Mouse (Mus musculus) intestine, embryonic 14.5 days (tissue): Measurements from ENCODE around the gene Ypel3. TPM values are rescaled to one million over a fixed set of nuclear protein-coding genes. Genes with fewer than 3 reads are reported as not detected.

Source experiments
- ATAC-seq: fragments of 200-750 bp; cut with Nextera tagmentation; replicated peaks from 2 replicates; pipeline ENCODE4 v1.8.0; 2017; ENCODE audit warnings: low read depth, moderate number of reproducible peaks, moderate TSS enrichment, moderate library complexity; ENCODE audit not compliant: low FRiP score, low TSS enrichment
- DNase-seq: peaks from one replicate; pipeline ENCODE4 v3.0.0-alpha.2; 2018; ENCODE audit warnings: low spot score
- H3K27ac ChIP-seq: fragments of 300-500 bp; sonication (generic); 2 replicates; pipeline ENCODE4 v1.5.1; 2014; ENCODE audit warnings: low read depth, mild to moderate bottlenecking, control low read depth
- H3K27me3 ChIP-seq: fragments of 300-500 bp; sonication (generic); replicated peaks from 2 replicates; pipeline ENCODE4 v1.6.1; 2014; ENCODE audit warnings: low read length, control low read depth; ENCODE audit not compliant: control insufficient read depth, insufficient read depth
- H3K36me3 ChIP-seq: fragments of 300-500 bp; sonication (generic); 2 replicates; pipeline ENCODE4 v1.6.1; 2014; ENCODE audit warnings: low read length, control low read depth; ENCODE audit not compliant: control insufficient read depth, insufficient read depth
- H3K4me1 ChIP-seq: fragments of 300-500 bp; sonication (generic); replicated peaks from 2 replicates; pipeline ENCODE4 v1.6.1; 2014; ENCODE audit warnings: low read length, control low read depth, mixed read lengths; ENCODE audit not compliant: control insufficient read depth, insufficient read depth
- H3K4me2 ChIP-seq: fragments of 300-500 bp; sonication (generic); 2 replicates; pipeline ENCODE4 v1.6.1; 2014; ENCODE audit warnings: low read length
- H3K4me3 ChIP-seq: fragments of 300-500 bp; sonication (generic); 2 replicates; pipeline ENCODE4 v1.5.1; 2014; ENCODE audit warnings: low read depth, low read length, control low read depth, mixed read lengths
- H3K9ac ChIP-seq: fragments of 300-500 bp; sonication (generic); 2 replicates; pipeline ENCODE4 v1.6.1; 2014; ENCODE audit warnings: mild to moderate bottlenecking, low read length
- H3K9me3 ChIP-seq: fragments of 300-500 bp; sonication (generic); 2 replicates; pipeline ENCODE4 v1.6.1; 2016; ENCODE audit warnings: low read length, control low read depth; ENCODE audit not compliant: control insufficient read depth
- WGBS: fragments of 180-500 bp; shearing (Covaris S2); extraction: QIAGEN DNeasy Blood & Tissue Kit; methylation state at CpG from one replicate; pipeline ENCODE4 v1.1.7; 2014; 5-methylcytosine and 5-hydroxymethylcytosine counted together
- polyA plus RNA-seq: library from polyadenylated mRNA; unstranded; fragments of >200 nt; fragmentation: Nextera tagmentation; extraction: Ambion mirVana; gene quantifications from 2 replicates; pipeline ENCODE4 v1.2.1, GENCODE M21; 2014

Gene Ypel3
- polyA plus RNA-seq, 1 experiment from 2014 or later: 105 TPM

DNA sequence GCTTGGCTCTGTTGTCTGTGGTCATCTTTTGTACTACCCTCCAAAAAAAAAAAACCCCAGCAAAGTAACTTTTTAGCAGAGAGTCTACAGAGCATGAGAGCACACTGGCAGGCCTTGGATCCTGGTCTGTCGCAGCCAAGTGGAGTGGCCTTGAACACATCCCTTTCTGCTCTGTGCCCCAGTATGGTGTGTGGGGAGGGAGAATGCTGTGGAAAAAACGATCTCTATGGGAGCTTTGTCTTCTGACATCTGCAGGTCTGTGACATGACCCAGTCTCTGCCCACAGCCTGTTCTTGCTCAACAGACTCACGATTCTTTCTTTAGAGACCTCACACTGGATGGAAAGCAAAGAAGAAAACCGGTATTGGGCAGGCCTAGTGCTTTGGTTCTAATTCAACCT is 15.8 kb upstream of the Ypel3 start:
- WGBS: 41% methylated on average over 4 of the region's 4 CpGs
- no peak for ATAC-seq
- DNase-seq: no peak
- H3K9ac ChIP-seq: peak overlapping the region; percentile 84; the same call in 1 of the 2 replicates
- H3K27me3 ChIP-seq: no peaks in the 10 kb centered on the region
- H3K36me3 ChIP-seq: peaks cover 40% of the 10 kb centered on the region
- peak overlapping the region; percentile 96 for H3K27ac ChIP-seq
- no peaks in the 10 kb centered on the region for H3K9me3 ChIP-seq
- H3K4me3 ChIP-seq: peak overlapping the region; percentile 80
- H3K4me2 ChIP-seq: peak overlapping the region; percentile 94
- H3K4me1 ChIP-seq: peaks cover 24% of the 10 kb centered on the region

DNA sequence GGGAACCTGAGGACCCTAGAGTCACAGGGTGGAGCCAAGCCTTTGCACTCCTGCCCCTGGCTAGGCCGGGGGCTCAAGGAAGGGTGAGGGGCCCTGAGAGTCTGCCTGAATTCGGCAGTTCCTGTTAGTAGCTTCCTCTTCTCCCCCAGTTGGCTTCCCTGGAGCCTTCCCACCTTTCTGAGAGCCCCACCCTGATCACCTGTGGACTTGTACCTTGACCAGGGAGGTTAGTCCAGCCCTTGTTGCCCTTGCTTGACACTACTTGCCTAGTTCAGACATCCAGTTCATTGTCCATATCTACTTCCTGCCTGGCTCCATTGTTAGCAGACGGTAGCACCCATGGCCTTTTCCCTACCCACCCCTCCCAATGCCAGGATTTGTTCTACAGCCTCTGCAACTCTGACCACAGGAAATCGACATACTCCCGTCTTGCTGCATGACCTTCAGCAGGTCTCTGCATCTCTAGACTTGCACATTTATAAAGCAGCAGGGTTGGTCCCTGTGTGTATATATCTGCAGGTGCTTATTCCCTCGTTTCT is 15.2 kb upstream of the Ypel3 start:
- peak overlapping the region; percentile 94 for H3K4me2 ChIP-seq
- WGBS: 51% methylated on average over 6 of the region's 6 CpGs
- no peaks in the 10 kb centered on the region for H3K9me3 ChIP-seq
- peaks cover 24% of the 10 kb centered on the region for H3K4me1 ChIP-seq
- DNase-seq (no peak), ATAC-seq (no peak)
- peak overlapping the region; percentile 96 for H3K27ac ChIP-seq
- H3K4me3 ChIP-seq: no peak overlapping the region
- no peaks in the 10 kb centered on the region for H3K27me3 ChIP-seq
- H3K36me3 ChIP-seq: peaks cover 45% of the 10 kb centered on the region
- H3K9ac ChIP-seq: no peak overlapping the region

DNA sequence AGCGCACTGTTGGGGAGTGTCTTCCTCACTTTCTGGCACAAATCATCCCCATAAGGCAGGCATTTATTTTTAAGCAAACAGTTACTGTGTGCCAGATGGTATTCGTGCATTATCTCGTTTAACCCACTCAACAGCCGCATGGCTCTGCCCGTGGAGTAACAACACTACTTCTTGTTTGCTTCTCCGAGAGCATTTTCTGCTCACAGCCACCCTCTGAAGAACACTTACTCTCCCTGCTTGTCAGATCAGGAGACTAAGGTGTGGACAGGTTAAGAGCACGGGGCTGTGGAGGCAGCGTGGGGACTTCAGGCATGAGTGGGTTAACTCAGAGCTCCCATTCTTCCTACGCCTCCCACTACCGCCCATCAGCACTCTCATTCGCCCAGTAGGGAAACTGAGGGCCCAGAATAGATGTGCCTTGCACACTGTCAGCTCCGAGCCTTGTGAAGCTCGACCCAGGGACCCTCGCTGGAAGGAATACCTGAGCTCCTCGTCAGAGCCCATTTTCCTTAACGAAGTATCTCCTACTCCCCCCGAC is 14.2 kb upstream of the Ypel3 start:
- H3K27me3 ChIP-seq: no peaks in the 10 kb centered on the region
- DNase-seq (no peak), ATAC-seq (no peak)
- H3K9ac ChIP-seq: 0 out of 2 replicates have a peak overlapping the region, but pooled peaks have one; percentile 2
- 51% methylated on average over 17 of the region's 17 CpGs for whole genome bisulfite sequencing
- peaks cover 54% of the 10 kb centered on the region for H3K36me3 ChIP-seq
- H3K4me2 ChIP-seq: no peak overlapping the region; the same call in 1 of the 2 replicates
- no peaks in the 10 kb centered on the region for H3K9me3 ChIP-seq
- H3K4me1 ChIP-seq: peaks cover 24% of the 10 kb centered on the region
- H3K4me3 ChIP-seq: no peak overlapping the region
- peak overlapping the region; percentile 22; the same call in 1 of the 2 replicates for H3K27ac ChIP-seq

DNA sequence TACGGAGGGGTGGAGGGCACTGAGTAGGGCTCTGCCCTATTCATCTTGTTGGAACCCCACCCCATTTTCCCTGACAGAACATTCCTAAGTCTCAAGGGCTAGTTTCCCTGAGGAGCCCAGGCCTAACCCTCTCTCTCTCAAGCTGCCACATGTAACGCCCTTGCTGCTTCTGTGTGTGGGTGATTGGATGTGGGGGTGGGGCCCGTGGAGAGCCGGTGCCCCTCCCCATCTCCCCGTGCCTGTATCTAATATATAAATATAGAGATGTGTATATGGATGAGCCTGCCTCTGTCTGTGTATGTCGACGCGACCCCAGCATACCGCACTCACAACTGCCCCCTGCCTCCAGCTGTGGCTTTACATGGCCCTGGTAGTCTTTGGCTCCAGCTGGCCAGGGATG is 11.2 kb upstream of the Ypel3 start:
- Histone ChIP-seq H3K36me3 (peaks cover 84% of the 10 kb centered on the region), H3K4me2 (no peak overlapping the region), H3K27me3 (no peaks in the 10 kb centered on the region), H3K9ac (no peak overlapping the region), H3K4me3 (no peak overlapping the region), H3K4me1 (peaks cover 23% of the 10 kb centered on the region), H3K9me3 (no peaks in the 10 kb centered on the region), H3K27ac (no peak overlapping the region)
- WGBS: 75% methylated on average over 9 of the region's 9 CpGs
- ATAC-seq (no peak), DNase-seq (no peak)

DNA sequence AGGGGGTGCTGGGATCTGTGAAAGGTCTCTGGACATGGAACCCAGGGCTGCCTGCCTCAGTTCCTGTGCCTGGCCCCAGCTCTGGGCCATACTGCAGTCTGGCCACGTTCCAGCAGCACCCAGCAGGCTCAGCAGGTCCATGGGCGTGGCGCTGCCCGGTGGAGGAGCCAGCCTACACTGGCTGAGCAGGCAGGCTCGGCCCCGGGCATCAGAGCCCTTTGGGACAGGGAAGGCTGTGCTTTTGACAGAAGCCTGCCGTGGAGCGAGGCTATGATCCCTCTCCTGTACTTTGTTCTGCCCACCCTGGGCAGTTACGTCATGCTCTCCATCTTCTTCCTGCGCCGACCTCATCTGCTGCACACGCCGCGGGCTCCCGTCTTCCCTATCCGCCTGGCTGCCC is 10.6 kb upstream of the Ypel3 start, which contains the start of gene Gdpd3:
TSS of gene Gdpd3 (plus strand) at position 134 of the 400 bp plus-strand sequence.
- H3K9ac ChIP-seq: no peak within 1 kb of the TSS
- no peaks in the 10 kb centered on the region for H3K9me3 ChIP-seq
- ATAC-seq: no peak
- no peak within 1 kb of the TSS for H3K27ac ChIP-seq
- H3K4me1 ChIP-seq: peaks cover 16% of the 10 kb centered on the region
- no peak within 1 kb of the TSS for H3K4me2 ChIP-seq
- H3K36me3 ChIP-seq: peaks cover 90% of the 10 kb centered on the region
- H3K4me3 ChIP-seq: no peak within 1 kb of the TSS
- DNase-seq: no peak
- WGBS: 89% methylated on average over 16 of the region's 16 CpGs
- no peaks in the 10 kb centered on the region for H3K27me3 ChIP-seq

DNA sequence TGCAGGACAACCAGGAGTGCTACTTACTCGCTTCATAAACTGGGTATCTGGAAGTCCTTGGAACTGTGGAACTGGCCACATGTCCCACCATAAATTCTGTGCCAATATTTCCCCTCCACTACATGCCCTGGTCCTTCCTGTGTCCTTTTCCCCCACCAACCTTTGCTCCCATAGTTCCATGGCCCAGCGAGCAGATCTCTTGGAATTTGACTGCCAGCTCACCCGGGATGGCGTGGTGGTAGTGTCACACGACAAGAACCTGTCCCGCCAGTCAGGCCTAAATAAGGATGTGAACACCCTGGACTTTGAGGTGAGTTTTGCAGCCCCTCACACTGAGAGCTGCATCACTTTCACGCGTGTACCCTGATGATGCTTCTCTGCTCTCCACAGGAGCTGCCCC is 9.8 kb upstream of the Ypel3 start:
- H3K4me3 ChIP-seq: no peak overlapping the region
- peaks cover 8% of the 10 kb centered on the region for H3K4me1 ChIP-seq
- no peak overlapping the region for H3K27ac ChIP-seq
- H3K4me2 ChIP-seq: no peak overlapping the region
- peaks cover 92% of the 10 kb centered on the region for H3K36me3 ChIP-seq
- 97% methylated on average over 8 of the region's 8 CpGs for WGBS
- no peaks in the 10 kb centered on the region for H3K27me3 ChIP-seq
- H3K9ac ChIP-seq: no peak overlapping the region
- DNase-seq: no peak
- ATAC-seq: no peak
- H3K9me3 ChIP-seq: no peaks in the 10 kb centered on the region

DNA sequence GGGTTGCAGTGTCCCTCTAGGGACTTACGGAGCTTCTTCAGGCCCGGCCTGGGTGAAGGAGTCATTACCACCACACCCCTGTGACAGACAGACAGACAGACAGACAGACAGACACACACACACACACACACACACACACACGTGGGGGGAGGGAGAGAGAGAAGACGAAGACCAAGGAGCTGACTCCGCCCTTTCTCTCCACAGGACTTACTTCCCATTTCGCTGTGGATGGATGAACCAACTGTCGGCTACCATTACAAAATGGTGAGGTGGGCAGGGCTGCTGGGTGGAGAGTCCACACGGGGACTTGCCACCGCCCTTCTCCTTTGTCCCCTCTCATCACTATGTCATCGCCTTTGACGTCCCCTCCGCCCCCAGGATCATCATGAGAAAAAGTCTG is 6.0 kb upstream of the Ypel3 start:
- no peaks in the 10 kb centered on the region for H3K9me3 ChIP-seq
- WGBS: 76% methylated on average over 12 of the region's 12 CpGs
- H3K27me3 ChIP-seq: no peaks in the 10 kb centered on the region
- ATAC-seq (no peak), DNase-seq (no peak)
- H3K27ac ChIP-seq: no peak overlapping the region
- no peak overlapping the region for H3K9ac ChIP-seq
- no peak overlapping the region for H3K4me2 ChIP-seq
- H3K4me3 ChIP-seq: no peak overlapping the region
- peaks cover 5% of the 10 kb centered on the region for H3K4me1 ChIP-seq
- peaks cover 73% of the 10 kb centered on the region for H3K36me3 ChIP-seq

DNA sequence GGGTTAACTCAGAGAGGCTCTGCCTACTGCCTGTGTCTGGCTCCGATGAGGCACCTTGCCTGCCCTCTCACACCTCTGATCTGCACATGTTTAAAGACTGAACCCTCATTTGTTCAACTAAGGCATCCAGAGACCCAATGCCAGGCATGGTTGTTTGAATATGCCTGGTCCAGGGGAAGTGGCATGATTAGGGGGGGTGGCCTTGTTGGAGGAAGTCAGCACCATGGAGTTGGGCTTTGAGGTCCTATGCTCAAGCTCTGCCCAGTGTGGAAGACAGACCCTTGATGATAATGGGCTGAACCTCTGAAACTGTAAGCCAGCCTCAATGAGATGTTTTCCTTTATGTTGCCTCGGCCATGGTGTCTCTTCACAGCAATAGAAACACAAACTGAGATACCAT is 3.4 kb upstream of the Ypel3 start:
- Histone ChIP-seq H3K9ac (no peak overlapping the region), H3K27me3 (no peaks in the 10 kb centered on the region)
- WGBS: 76% methylated on average over 2 of the region's 2 CpGs

DNA sequence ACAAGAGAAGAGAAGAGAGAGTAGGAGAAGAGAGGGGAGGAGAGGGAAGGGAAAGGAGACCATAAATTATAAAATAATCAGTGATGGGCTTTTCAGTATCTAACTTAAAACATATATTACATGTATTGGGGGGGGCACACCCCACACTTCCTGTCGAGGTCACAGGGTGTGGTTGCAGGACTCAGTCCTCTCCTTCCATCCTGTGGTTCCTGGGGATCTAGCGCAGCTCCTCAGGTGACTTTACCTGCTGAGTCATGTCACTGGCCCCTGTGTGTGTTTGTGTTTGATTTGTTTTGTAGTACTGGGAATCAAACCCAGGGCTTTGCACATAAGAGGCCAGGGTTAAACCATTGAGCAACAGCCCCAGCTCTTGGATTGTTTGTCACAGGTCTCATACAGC is 2.3 kb upstream of the Ypel3 start:
- no peak overlapping the region for H3K4me2 ChIP-seq
- no peak overlapping the region for H3K27ac ChIP-seq
- H3K36me3 ChIP-seq: peaks cover 46% of the 10 kb centered on the region
- no peaks in the 10 kb centered on the region for H3K27me3 ChIP-seq
- DNase-seq: no peak
- H3K9ac ChIP-seq: no peak overlapping the region
- H3K4me1 ChIP-seq: peaks cover 22% of the 10 kb centered on the region
- H3K4me3 ChIP-seq: no peak overlapping the region
- WGBS: 77% methylated on average over 2 of the region's 2 CpGs
- H3K9me3 ChIP-seq: no peaks in the 10 kb centered on the region
- ATAC-seq: no peak

More for the DNA sequence above, 3.4 kb upstream of the Ypel3 start:
- Histone ChIP-seq H3K27ac (no peak overlapping the region), H3K4me2 (no peak overlapping the region), H3K36me3 (peaks cover 52% of the 10 kb centered on the region), H3K9me3 (no peaks in the 10 kb centered on the region), H3K4me1 (peaks cover 20% of the 10 kb centered on the region), H3K4me3 (no peak overlapping the region)
- no peak for DNase-seq
- ATAC-seq: no peak
